Mouse (Mus musculus): ENCODE measurements around the gene Kdm2b.

DNA sequence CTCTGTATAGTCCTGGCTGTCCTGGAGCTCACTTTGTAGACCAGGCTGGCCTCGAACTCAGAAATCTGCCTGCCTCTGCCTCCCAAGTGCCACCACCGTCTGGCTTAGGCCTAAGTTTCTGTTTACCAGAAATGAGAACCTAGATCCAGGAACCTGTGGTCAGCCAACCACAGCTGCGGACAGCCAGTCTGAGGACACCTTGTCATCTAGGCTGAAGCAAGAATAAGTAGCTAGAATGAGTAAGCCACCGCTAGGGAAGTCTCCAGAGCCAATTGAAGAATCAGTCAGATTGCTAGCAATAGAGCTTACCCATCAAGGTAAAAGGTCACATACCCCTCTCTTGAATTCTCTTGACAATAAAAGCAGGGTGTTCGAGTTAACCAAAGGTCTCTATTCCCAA is 145.8 kb downstream of the Kdm2b start:
- TF ChIP-seq POLR2A (IDR thresholded peaks at IDR 0.05; ENCODE audit: borderline replicate concordance, insufficient read depth, low read length) (no peak), CTCF (IDR thresholded peaks at IDR 0.05; ENCODE audit: borderline replicate concordance, insufficient read depth, low read depth, low read length) (no peak)
